Mouse (Mus musculus) forebrain, embryonic 14.5 days (tissue): ENCODE data around the gene Erc1. TPM values are rescaled to one million over a fixed set of nuclear protein-coding genes. Genes with fewer than 3 reads are reported as not detected.

Experiments
- ATAC-seq: fragments of 200-750 bp; cut with Nextera tagmentation; 2 replicates; pipeline ENCODE4 v1.8.0; 2017; ENCODE audit warnings: mild to moderate bottlenecking, moderate library complexity
- DNase-seq: peaks from one replicate; pipeline ENCODE4 v3.0.0-alpha.2; 2015; ENCODE audit warnings: low spot score
- H3K27ac ChIP-seq: fragments of 300-500 bp; sonication (generic); 2 replicates; pipeline ENCODE4 v1.5.1; 2014; ENCODE audit warnings: low read depth, mild to moderate bottlenecking, control low read depth, low read length, moderate library complexity
- H3K27me3 ChIP-seq: fragments of 300-500 bp; sonication (generic); replicated peaks from 2 replicates; pipeline ENCODE4 v1.6.1; 2014; ENCODE audit warnings: low read length, control low read depth, mixed read lengths; ENCODE audit not compliant: control insufficient read depth, insufficient read depth
- H3K36me3 ChIP-seq: fragments of 300-500 bp; sonication (generic); 2 replicates; pipeline ENCODE4 v1.6.1; 2014; ENCODE audit warnings: low read length, control low read depth; ENCODE audit not compliant: control insufficient read depth, insufficient read depth
- H3K4me1 ChIP-seq: fragments of 300-500 bp; sonication (generic); 2 replicates; pipeline ENCODE4 v1.6.1; 2014; ENCODE audit warnings: antibody characterized with exemption, low read length, control low read depth; ENCODE audit not compliant: control insufficient read depth, insufficient read depth
- H3K4me2 ChIP-seq: fragments of 300-500 bp; sonication (generic); 2 replicates; pipeline ENCODE4 v1.6.1; 2014; ENCODE audit warnings: mild to moderate bottlenecking, control low read depth, low read length
- H3K4me3 ChIP-seq: fragments of 300-500 bp; sonication (generic); 2 replicates; pipeline ENCODE4 v1.5.1; 2014; ENCODE audit warnings: low read depth, low read length, control low read depth
- H3K9ac ChIP-seq: fragments of 300-500 bp; sonication (generic); 2 replicates; pipeline ENCODE4 v1.6.1; 2014; ENCODE audit warnings: mild to moderate bottlenecking, low read length, control low read depth, moderate library complexity
- H3K9me3 ChIP-seq: fragments of 300-500 bp; sonication (generic); replicated peaks from 2 replicates; pipeline ENCODE4 v1.6.1; 2016; ENCODE audit warnings: low read length, control low read depth, mixed read lengths; ENCODE audit not compliant: control insufficient read depth
- WGBS: fragments of 180-500 bp; shearing (Covaris S2); extraction: QIAGEN DNeasy Blood & Tissue Kit; methylation state at CpG from one replicate; pipeline ENCODE4 v1.1.7; 2014; 5-methylcytosine and 5-hydroxymethylcytosine counted together
- polyA plus RNA-seq: library from polyadenylated mRNA; unstranded; fragments of >200 nt; fragmentation: Nextera tagmentation; extraction: Ambion mirVana; gene quantifications from 2 replicates; pipeline ENCODE4 v1.2.1, GENCODE M21; 2014

Erc1 gene
- polyA plus RNA-seq, 1 experiment from 2014 or later, result 28.1 TPM

- Histone ChIP-seq H3K4me2 (no peak overlapping the region), H3K4me3 (no peak overlapping the region), H3K4me1 (peaks cover 9% of the 10 kb centered on the region; the same call in 1 of the 2 replicates), H3K9me3 (no peaks in the 10 kb centered on the region), H3K9ac (no peak overlapping the region), H3K27ac (peak overlapping the region; percentile 46; the same call in 1 of the 2 replicates), H3K27me3 (no peaks in the 10 kb centered on the region), H3K36me3 (no peaks in the 10 kb centered on the region)
- ATAC-seq, result peak; percentile 84
- WGBS, result 68% methylated on average over 3 of the region's 3 CpGs
- DNase-seq, result peak; percentile 72
Measured at GRCm38 (mm10) chr6:119521482-119521900, 326.5 kb downstream of the Erc1 start.

Other genes with a start within 250 kb of the Erc1 start
- 21.8 and 22.4 TPM in 2 replicates for gene Rad52, start 54.5 kb upstream of the Erc1 start, polyA plus RNA-seq
- 37.9 and 38.0 TPM in 2 replicates for gene Wnk1, start 190.5 kb upstream of the Erc1 start, polyA plus RNA-seq
- not detected in 2 replicates for gene Ninj2, start 245.2 kb upstream of the Erc1 start, polyA plus RNA-seq